Mouse (Mus musculus) stomach, postnatal 0 days (tissue): ENCODE measurements around the gene Rad51.

Experiments
- CTCF ChIP-seq: IDR thresholded peaks from 2 replicates; pipeline ENCODE4 v1.5.1; 2016; ENCODE audit warnings: antibody characterized with exemption, low read depth, mild to moderate bottlenecking, moderate library complexity
- EP300 ChIP-seq: optimal IDR thresholded peaks from 2 replicates; pipeline ENCODE3; 2016; ENCODE audit warnings: antibody characterized with exemption

- TF ChIP-seq CTCF (no peak), EP300 (no peak)
Observed at GRCm38 (mm10) chr2:119108554-119108953, 4.0 kb upstream of the Rad51 start.
